Mouse (Mus musculus) brown adipose tissue, adult 24 weeks (tissue): ENCODE results near the gene Olfr706. TPM values are rescaled to one million over a fixed set of nuclear protein-coding genes. Genes with fewer than 3 reads are reported as not detected.
"Not testable (repeated sequence)": the region's sequence is repeated elsewhere in the genome, so short reads cannot be mapped to it uniquely, and the experiment has no call there.

Experiments
- H3K27ac ChIP-seq: fragments of 200-500 bp; replicated peaks from 2 replicates; pipeline ENCODE4 v1.5.1; 2012; ENCODE audit warnings: low read depth, mild to moderate bottlenecking, low read length
- H3K4me1 ChIP-seq: fragments of 200-500 bp; 2 replicates; pipeline ENCODE4 v1.6.1; 2012; ENCODE audit warnings: low read length, mixed read lengths; ENCODE audit not compliant: control insufficient read depth, insufficient read depth, insufficient read length
- H3K4me3 ChIP-seq: fragments of 200-500 bp; 2 replicates; pipeline ENCODE4 v1.5.1; 2012; ENCODE audit warnings: low read depth, mild to moderate bottlenecking, low read length, moderate library complexity; ENCODE audit not compliant: insufficient read depth
- polyA plus RNA-seq: library from polyadenylated mRNA; stranded (reverse); fragments of >200 nt; gene quantifications from 2 replicates; pipeline ENCODE4 v1.2.4, GENCODE M21; 2012; ENCODE audit not compliant: missing spikeins, insufficient read depth, insufficient read length

Gene Olfr706
- polyA plus RNA-seq: not detected in 2 replicates

DNA sequence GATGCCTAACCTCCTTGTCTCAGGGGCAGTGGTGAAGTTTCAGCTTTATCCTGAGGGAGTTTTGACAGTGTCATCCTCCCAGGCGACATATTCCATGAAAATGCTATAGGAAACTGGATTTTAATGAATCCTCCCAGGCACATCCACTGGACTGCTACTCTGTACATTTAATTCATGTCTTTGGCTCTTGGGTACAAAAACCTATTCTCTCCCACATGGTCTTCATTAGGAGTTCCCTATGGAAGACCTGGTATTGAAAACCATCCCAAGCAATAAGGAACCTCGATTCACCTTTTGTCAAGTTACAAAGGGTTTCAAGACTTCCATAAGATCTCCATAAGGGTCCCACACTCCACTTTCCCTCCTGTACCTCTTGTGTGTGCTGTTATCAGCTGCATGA, at the start of gene Olfr706:
Gene Olfr706, minus strand, starts transcription at position 101 of the 400 bp plus-strand sequence.
- no peak within 1 kb of the TSS for H3K27ac ChIP-seq
- H3K4me3 ChIP-seq: no peak within 1 kb of the TSS
- H3K4me1 ChIP-seq: no peaks in the 10 kb centered on the region

DNA sequence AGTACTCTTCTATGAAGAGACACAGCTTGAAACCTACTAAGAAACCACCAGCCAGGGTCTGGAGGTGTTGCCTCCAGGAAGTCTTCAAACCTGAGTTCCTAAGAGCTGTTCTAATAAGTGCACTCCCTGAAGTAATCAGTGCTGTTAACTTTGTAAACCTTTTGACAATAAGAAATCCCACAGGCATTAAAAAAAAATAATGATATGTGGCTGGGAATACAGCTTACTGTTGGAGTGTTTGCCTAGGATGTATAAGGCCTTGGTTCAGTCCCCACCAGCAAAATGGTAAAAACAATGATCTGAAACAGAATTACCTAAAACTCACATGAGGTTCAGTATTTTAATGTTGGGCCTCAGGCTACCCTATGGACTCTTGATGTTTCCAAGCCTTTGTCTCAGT, 44.2 kb upstream of the Olfr706 start, which contains the start of gene Olfr709-ps1:
Gene Olfr709-ps1, minus strand, starts transcription at position 101 of the 400 bp plus-strand sequence.
- no peaks in the 10 kb centered on the region for H3K4me1 ChIP-seq
- H3K4me3 ChIP-seq: no peak within 1 kb of the TSS
- no peak within 1 kb of the TSS for H3K27ac ChIP-seq

DNA sequence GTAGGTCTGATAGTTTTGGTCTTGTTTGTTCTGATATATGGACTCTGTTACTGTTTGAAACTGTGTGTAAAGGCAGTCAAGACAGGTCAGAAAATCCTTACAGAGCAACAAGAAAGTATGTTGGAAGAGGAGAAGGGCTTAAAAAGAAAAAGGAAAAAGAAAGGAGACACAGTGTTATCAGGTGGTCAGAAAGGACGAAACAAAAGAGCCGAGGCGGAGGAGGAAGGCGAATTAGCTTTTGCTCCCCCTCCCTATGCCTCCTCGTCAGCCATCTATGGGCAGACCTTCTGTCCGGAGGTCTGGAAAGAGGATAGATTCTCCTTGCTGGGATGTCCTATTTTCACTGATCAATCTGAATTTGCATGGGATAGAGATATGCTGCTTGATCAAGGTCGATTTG, 33.0 kb upstream of the Olfr706 start:
- not testable (repeated sequence) for H3K27ac ChIP-seq, H3K4me3 ChIP-seq, H3K4me1 ChIP-seq

DNA sequence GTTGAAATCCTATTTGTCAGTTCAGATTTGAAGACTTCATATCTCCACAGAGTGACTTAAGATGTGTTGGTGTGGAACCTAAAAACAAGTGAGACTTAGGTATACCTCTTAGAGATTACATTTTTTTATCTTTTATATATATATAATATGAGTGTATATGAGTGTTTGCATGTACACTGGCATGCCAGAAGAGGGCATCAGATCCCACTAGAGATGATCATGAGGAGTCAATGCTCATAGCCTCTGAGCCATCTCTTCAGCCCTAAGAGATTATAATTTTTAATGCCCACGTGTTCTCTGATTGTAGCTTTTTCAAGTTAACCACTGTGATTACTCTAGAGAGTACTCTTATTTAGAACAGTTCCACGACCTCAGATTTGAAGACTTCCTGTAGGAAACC, 19.7 kb upstream of the Olfr706 start, which contains the start of gene Olfr1532-ps1:
Gene Olfr1532-ps1, plus strand, starts transcription at position 326 of the 400 bp plus-strand sequence.
- H3K27ac ChIP-seq: no peak within 1 kb of the TSS
- H3K4me3 ChIP-seq: no peak within 1 kb of the TSS
- H3K4me1 ChIP-seq: no peaks in the 10 kb centered on the region

DNA sequence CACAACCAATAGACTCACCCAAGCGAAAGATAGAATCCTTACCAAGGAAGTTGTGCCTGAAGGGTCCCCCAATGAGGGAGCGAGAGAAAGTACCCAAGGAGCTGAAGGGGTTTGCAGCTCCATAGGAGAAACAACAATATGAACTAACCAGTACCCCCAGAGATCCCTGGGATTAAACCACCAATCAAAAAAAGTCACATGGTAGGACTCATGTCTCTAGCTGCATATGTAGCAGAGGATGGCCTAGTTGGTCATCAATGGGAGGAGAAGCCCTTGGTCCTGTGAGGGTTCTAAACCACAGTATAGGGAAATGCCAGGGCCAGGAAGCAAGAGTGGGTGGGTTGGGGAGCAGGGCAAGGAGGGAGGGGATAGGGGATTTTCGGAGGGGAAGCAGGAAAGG, 13.2 kb upstream of the Olfr706 start, which contains the start of gene Olfr707:
Gene Olfr707, minus strand, starts transcription at position 101 of the 400 bp plus-strand sequence.
- H3K27ac ChIP-seq, H3K4me3 ChIP-seq, H3K4me1 ChIP-seq: not testable (repeated sequence)

DNA sequence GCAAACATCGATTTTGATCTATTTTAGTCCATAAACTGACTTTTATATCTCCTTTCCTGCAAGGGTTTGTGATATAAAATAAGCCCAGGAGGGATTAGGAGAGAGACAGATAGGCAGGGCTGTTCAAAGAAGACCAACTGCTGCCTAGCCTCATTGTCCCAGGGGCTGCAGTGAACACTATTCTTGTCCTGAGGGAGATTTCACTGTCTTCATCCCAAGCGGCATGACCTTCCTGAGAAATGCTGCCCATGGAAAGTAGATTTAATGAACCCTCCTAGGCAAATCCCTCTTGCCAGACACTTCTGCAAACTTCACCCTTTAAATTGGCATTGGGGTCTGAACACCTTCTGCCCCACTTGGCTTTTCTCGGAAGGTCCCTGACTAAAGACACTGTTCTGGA, 11.2 kb downstream of the Olfr706 start, which contains the start of gene Olfr705:
Gene Olfr705, minus strand, starts transcription at position 101 of the 400 bp plus-strand sequence.
- no peak within 1 kb of the TSS for H3K4me3 ChIP-seq

DNA sequence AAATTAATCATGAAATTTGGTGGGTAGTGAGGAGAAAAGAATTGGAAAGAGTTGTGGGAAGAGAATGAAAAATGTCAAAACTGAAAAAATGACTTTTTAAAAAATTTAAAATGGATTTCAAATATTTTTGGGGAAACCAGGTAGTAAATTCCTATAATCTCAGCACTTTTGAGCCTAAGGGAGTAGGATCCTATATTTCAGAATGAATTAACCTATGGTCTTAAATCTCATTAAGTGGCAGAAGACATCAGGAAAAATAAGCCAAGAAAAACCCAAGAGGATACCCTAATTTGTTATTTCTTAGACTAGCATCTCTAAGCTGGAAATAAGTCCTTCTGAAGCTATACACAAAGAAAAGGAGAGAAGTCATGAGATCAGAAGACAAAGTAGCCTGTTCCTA, 25.1 kb downstream of the Olfr706 start, which contains the start of gene Olfr704:
Gene Olfr704, plus strand, starts transcription at position 301 of the 400 bp plus-strand sequence.
- Histone ChIP-seq H3K4me1 (no peaks in the 10 kb centered on the region), H3K27ac (no peak within 1 kb of the TSS), H3K4me3 (no peak within 1 kb of the TSS)

More for the DNA sequence above, 11.2 kb downstream of the Olfr706 start, which contains the start of gene Olfr705:
- H3K4me1 ChIP-seq: no peaks in the 10 kb centered on the region
- H3K27ac ChIP-seq: no peak within 1 kb of the TSS

DNA sequence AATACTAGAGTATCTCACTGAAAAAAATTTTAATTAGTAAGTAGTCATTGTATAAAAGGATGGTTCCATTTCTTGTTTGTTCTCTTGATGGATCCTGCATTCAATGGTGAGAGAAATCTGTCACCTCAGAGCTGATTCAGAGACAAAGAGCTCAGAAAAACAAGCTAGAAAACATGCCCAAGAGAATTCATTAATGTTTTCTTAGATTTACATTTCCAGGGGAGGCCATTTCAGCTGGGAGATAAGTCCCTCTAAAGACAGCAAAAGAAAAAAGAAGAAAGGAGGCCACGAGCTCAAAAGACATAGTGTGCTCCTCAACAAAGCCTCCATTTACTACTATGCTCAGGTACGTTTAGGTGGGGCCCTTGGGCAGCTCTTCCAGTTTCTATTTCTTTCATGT, 44.9 kb downstream of the Olfr706 start, which contains the start of gene Olfr703:
Gene Olfr703, plus strand, starts transcription at position 301 of the 400 bp plus-strand sequence.
- H3K27ac ChIP-seq: no peak within 1 kb of the TSS
- no peak within 1 kb of the TSS for H3K4me3 ChIP-seq
- H3K4me1 ChIP-seq: no peaks in the 10 kb centered on the region

DNA sequence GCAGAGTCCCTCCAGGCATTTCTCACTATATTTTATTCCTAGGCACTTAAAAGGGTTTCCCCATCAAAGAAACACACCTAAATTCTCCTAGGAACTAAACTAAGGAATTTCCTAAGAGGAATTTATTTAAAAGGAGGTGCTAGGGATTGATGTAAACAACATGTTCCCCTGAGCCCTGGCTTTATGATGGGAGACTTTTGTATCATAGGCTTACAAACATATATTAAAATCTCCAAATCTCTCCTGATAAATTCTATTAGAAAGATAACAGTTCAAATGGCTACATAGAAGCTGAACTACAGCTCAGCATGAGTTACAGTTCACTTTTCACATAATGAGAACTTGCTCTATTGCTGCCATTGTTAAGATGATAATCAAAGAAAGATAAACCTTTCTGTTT, 54.2 kb downstream of the Olfr706 start, which contains the start of gene Olfr702:
Gene Olfr702, minus strand, starts transcription at position 101 of the 400 bp plus-strand sequence.
- Histone ChIP-seq H3K4me3 (no peak within 1 kb of the TSS), H3K4me1 (no peaks in the 10 kb centered on the region), H3K27ac (no peak within 1 kb of the TSS)

Other genes starting within 250 kb of the Olfr706 start
- gene Olfr693, start 207.6 kb downstream of the Olfr706 start, polyA plus RNA-seq: not detected in 2 replicates
- not detected in 2 replicates for gene Olfr694, start 196.3 kb downstream of the Olfr706 start, polyA plus RNA-seq
- not detected in 2 replicates for gene Olfr695, start 171.8 kb downstream of the Olfr706 start, polyA plus RNA-seq
- not detected in 2 replicates for gene Olfr697, start 145.7 kb downstream of the Olfr706 start, polyA plus RNA-seq
- gene Olfr698, start 132.8 kb downstream of the Olfr706 start, polyA plus RNA-seq: not detected in 2 replicates
- not detected in 2 replicates for gene Olfr699, start 95.0 kb downstream of the Olfr706 start, polyA plus RNA-seq
- not detected in 2 replicates for gene Olfr700, start 79.3 kb downstream of the Olfr706 start, polyA plus RNA-seq
- gene Olfr701, start 74.0 kb downstream of the Olfr706 start, polyA plus RNA-seq: not detected in 2 replicates
- gene Olfr702, start 54.3 kb downstream of the Olfr706 start, polyA plus RNA-seq: not detected in 2 replicates
- gene Olfr703, start 44.8 kb downstream of the Olfr706 start, polyA plus RNA-seq: not detected in 2 replicates
- gene Olfr704, start 25.0 kb downstream of the Olfr706 start, polyA plus RNA-seq: not detected in 2 replicates
- gene Olfr705, start 11.3 kb downstream of the Olfr706 start, polyA plus RNA-seq: not detected in 2 replicates
- gene Olfr707, start 13.1 kb upstream of the Olfr706 start, polyA plus RNA-seq: not detected in 2 replicates
- not detected in 2 replicates for gene Olfr1532-ps1, start 19.8 kb upstream of the Olfr706 start, polyA plus RNA-seq
- gene Olfr709-ps1, start 44.1 kb upstream of the Olfr706 start, polyA plus RNA-seq: not detected in 2 replicates
- not detected in 2 replicates for gene Olfr710, start 60.1 kb upstream of the Olfr706 start, polyA plus RNA-seq
- gene Olfr6, start 75.8 kb upstream of the Olfr706 start, polyA plus RNA-seq: not detected in 2 replicates
- not detected in 2 replicates for gene Olfr711, start 87.3 kb upstream of the Olfr706 start, polyA plus RNA-seq
- gene Olfr2, start 117.9 kb upstream of the Olfr706 start, polyA plus RNA-seq: not detected in 2 replicates
- not detected in 2 replicates for gene Olfr713, start 143.0 kb upstream of the Olfr706 start, polyA plus RNA-seq
- not detected in 2 replicates for gene Olfr714, start 182.8 kb upstream of the Olfr706 start, polyA plus RNA-seq
- not detected in 2 replicates for gene Olfr17, start 205.1 kb upstream of the Olfr706 start, polyA plus RNA-seq
- gene Olfr715b, start 222.2 kb upstream of the Olfr706 start, polyA plus RNA-seq: not detected in 2 replicates
- gene Olfr715, start 242.9 kb upstream of the Olfr706 start, polyA plus RNA-seq: not detected in 2 replicates